Mouse (Mus musculus) myocyte (in vitro differentiated cells): Measurements from ENCODE around the gene Hoxa6. TPM values are rescaled to one million over a fixed set of nuclear protein-coding genes. Genes with fewer than 3 reads are reported as not detected.

Experiments
- H3K27me3 ChIP-seq: one replicate; pipeline ENCODE4 v1.6.1; 2011; ENCODE audit not compliant: control insufficient read depth, insufficient read depth, insufficient read length
- H3K36me3 ChIP-seq: one replicate; pipeline ENCODE4 v1.6.1; 2011; ENCODE audit not compliant: control insufficient read depth, insufficient read depth
- H3K4me2 ChIP-seq: one replicate; pipeline ENCODE4 v1.6.1; 2011; ENCODE audit warnings: low read depth, control low read depth
- H3K4me3 ChIP-seq: one replicate; pipeline ENCODE4 v1.5.1; 2011; ENCODE audit warnings: mild to moderate bottlenecking, control low read depth, moderate library complexity
- H3K79me2 ChIP-seq: one replicate; pipeline ENCODE4 v1.6.1; 2011; ENCODE audit not compliant: control insufficient read depth, insufficient read depth
- H3ac ChIP-seq: one replicate; pipeline ENCODE4 v1.6.1; 2011; ENCODE audit not compliant: control insufficient read depth, insufficient read length
- CEBPB ChIP-seq: IDR thresholded peaks from 2 replicates; pipeline ENCODE4 v1.6.1; 2011; ENCODE audit warnings: mild to moderate bottlenecking, moderate library complexity; ENCODE audit not compliant: poor library complexity, insufficient read depth, severe bottlenecking
- E2F4 ChIP-seq: IDR thresholded peaks from one replicate; pipeline ENCODE4 v1.6.1; 2011; ENCODE audit warnings: mild to moderate bottlenecking, control low read depth, moderate library complexity; ENCODE audit not compliant: insufficient read depth
- MAX ChIP-seq: IDR thresholded peaks from one replicate; pipeline ENCODE4 v1.6.1; 2011; ENCODE audit warnings: low read depth, mild to moderate bottlenecking, control low read depth
- MYOD1 ChIP-seq, 3 experiments: IDR thresholded peaks; one replicate each; pipeline ENCODE4 v1.6.1; 2011; ENCODE audit warnings: control low read depth in 2 of 3, low read depth in 2 of 3, mild to moderate bottlenecking in 2 of 3, moderate library complexity in 1 of 3; ENCODE audit not compliant: insufficient read length in 2 of 3, control insufficient read depth in 1 of 3
- MYOG ChIP-seq, 3 experiments: IDR thresholded peaks; one replicate each; pipeline ENCODE4 v1.6.1; 2011; ENCODE audit warnings: control low read depth in 2 of 3, low read depth in 2 of 3, mild to moderate bottlenecking in 2 of 3; ENCODE audit not compliant: insufficient read length in 2 of 3, control insufficient read depth in 1 of 3, insufficient read depth in 1 of 3
- POLR2A ChIP-seq: IDR thresholded peaks from one replicate; pipeline ENCODE4 v1.6.1; 2011; ENCODE audit warnings: low read depth, mild to moderate bottlenecking, control low read depth, moderate library complexity; ENCODE audit not compliant: insufficient read length
- POLR2AphosphoS2 ChIP-seq: IDR thresholded peaks from one replicate; pipeline ENCODE4 v1.6.1; 2011; ENCODE audit warnings: low read depth, control low read depth; ENCODE audit not compliant: insufficient read length
- REST ChIP-seq: IDR thresholded peaks from one replicate; pipeline ENCODE4 v1.6.1; 2011; ENCODE audit warnings: mild to moderate bottlenecking, control low read depth, moderate library complexity; ENCODE audit not compliant: insufficient read depth, insufficient read length
- SRF ChIP-seq: IDR thresholded peaks from one replicate; pipeline ENCODE4 v1.6.1; 2011; ENCODE audit warnings: low read depth; ENCODE audit not compliant: control insufficient read depth, insufficient read length
- TCF12 ChIP-seq: IDR thresholded peaks from one replicate; pipeline ENCODE4 v1.6.1; 2011; ENCODE audit warnings: mild to moderate bottlenecking, control low read depth; ENCODE audit not compliant: poor library complexity, insufficient read depth, severe bottlenecking
- TCF3 ChIP-seq: IDR thresholded peaks from one replicate; pipeline ENCODE4 v1.6.1; 2011; ENCODE audit warnings: low read depth, control low read depth; ENCODE audit not compliant: insufficient read length
- USF1 ChIP-seq: IDR thresholded peaks from one replicate; pipeline ENCODE4 v1.6.1; 2011; ENCODE audit warnings: low read depth, mild to moderate bottlenecking, control low read depth, moderate library complexity
- polyA plus RNA-seq: library from polyadenylated mRNA; unstranded; fragments of >200 nt; fragmentation: generic; extraction: Trizol; gene quantifications from one replicate; pipeline ENCODE4 v1.2.1, GENCODE M21; 2012; ENCODE audit warnings: missing spikeins

Gene Hoxa6
- polyA plus RNA-seq, 1 experiment = 0.88 TPM

DNA sequence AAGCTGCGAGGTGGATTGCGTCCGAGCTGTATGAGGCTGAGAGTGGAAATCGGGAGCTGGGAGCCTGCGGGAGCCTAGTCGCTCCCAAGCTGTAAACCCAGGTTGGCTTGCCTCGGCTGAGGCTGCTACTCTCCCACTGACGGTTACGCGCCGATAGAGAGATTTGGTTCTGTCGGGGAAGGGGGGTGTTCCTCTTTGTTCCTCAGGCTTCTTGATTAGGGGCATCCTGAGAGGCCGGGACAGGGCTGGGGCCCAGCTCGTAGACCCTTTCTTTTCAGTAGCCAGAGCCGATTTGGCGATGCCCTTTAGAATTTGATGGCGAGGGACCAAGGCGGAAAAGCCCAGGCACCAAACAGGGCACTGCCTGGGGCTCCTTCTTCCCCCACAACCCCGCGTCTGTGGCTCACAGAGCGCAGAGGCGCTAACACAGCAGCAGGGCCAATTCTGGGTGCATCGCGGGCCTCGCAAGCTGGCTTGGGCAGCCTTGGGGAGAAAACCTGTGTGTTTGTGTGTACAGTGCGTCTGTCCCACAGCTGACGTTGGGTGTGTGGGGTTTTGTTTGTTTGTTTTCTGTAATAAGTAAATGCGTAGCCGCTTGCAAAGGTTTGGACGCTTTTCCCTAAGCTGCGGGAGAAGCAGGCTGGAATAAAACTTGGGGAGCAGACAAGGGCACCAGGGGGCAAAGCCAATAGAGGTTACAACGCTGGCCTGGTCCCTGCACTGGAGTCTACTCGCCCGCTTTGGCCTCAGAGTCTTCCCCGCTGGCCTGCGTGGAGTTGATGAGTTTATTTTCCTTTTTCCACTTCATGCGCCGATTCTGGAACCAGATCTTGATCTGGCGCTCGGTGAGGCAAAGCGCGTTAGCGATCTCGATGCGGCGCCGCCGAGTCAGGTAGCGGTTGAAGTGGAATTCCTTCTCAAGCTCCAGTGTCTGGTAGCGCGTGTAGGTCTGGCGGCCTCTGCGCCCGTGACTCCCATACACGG, 2.6 kb downstream of the Hoxa6 start:
- no peak overlapping the region for H3K4me3 ChIP-seq
- peaks cover 16% of the 10 kb centered on the region for H3K36me3 ChIP-seq
- TF ChIP-seq USF1 (no peak), E2F4 (no peak), REST (no peak), CEBPB (no peak), MYOD1 (IDR thresholded peaks at IDR 0.05; ENCODE audit: control insufficient read depth in 1 of 3, insufficient read length in 2 of 3, low read depth in 2 of 3) (no peak), POLR2A (no peak), SRF (no peak), POLR2AphosphoS2 (no peak), MYOG (IDR thresholded peaks at IDR 0.05; ENCODE audit: control insufficient read depth in 1 of 3, insufficient read depth in 1 of 3, insufficient read length in 2 of 3, low read depth in 2 of 3) (no peak), MAX (no peak), TCF3 (no peak), TCF12 (no peak)
- H3K79me2 ChIP-seq = peaks cover 27% of the 10 kb centered on the region
- no peak overlapping the region for H3ac ChIP-seq
- H3K4me2 ChIP-seq = no peak overlapping the region
- no peaks in the 10 kb centered on the region for H3K27me3 ChIP-seq

GRCm38 (mm10) chr6:52205221-52205620, 3.3 kb downstream of the Hoxa6 start:
- Histone ChIP-seq H3K4me2 (no peak overlapping the region), H3K36me3 (peaks cover 16% of the 10 kb centered on the region), H3ac (no peak overlapping the region), H3K79me2 (peaks cover 20% of the 10 kb centered on the region), H3K4me3 (no peak overlapping the region), H3K27me3 (no peaks in the 10 kb centered on the region)
- TF ChIP-seq USF1 = no peak
- TF ChIP-seq MYOG (IDR thresholded peaks at IDR 0.05; ENCODE audit: control insufficient read depth in 1 of 3, insufficient read depth in 1 of 3, insufficient read length in 2 of 3, low read depth in 2 of 3) = no peak
- TF ChIP-seq TCF3 = no peak
- no peak for TF ChIP-seq POLR2AphosphoS2

DNA sequence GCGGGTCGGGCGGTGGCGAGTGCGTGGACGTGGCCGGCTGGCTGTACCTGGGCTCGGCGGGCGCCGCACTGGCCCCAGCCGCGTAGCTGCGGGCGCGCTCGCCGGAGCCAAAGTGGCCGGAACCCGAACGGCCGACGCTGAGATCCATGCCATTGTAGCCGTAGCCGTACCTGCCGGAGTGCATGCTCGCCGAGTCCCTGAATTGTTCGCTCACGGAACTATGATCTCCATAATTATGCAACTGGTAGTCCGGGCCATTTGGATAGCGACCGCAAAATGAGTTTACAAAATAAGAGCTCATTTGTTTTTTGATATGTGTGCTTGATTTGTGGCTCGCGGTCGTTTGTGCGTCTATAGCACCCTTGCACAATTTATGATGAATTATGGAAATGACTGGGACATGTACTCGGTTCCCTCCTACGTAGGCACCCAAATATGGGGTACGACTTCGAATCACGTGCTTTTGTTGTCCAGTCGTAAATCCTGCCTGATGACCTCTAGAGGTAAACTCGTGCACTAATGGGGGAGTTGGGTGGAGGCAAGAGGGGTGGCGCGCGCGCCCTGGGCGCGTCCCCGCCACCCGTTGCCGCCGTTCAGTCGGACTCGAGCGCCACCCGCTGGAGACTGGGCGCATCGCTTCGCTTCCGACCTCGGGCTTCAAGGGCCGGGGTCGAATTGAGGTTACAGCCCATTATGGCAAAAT, 4.3 kb downstream of the Hoxa6 start, which contains the start of gene Hoxa5:
Hoxa5 (minus strand) TSS at position 538 of the 703 bp plus-strand sequence.
- no peak for TF ChIP-seq POLR2AphosphoS2
- no peak for TF ChIP-seq POLR2A
- no peak for TF ChIP-seq MAX
- no peak for TF ChIP-seq MYOD1 (IDR thresholded peaks at IDR 0.05; ENCODE audit: control insufficient read depth in 1 of 3, insufficient read length in 2 of 3, low read depth in 2 of 3)
- no peak for TF ChIP-seq E2F4
- TF ChIP-seq MYOG (IDR thresholded peaks at IDR 0.05; ENCODE audit: control insufficient read depth in 1 of 3, insufficient read depth in 1 of 3, insufficient read length in 2 of 3, low read depth in 2 of 3) = no peak
- TF ChIP-seq SRF = no peak
- TF ChIP-seq TCF3 = no peak
- no peak for TF ChIP-seq USF1
- Histone ChIP-seq H3K36me3 (peaks cover 16% of the 10 kb centered on the region), H3K79me2 (peaks cover 10% of the 10 kb centered on the region), H3K4me2 (no peak within 1 kb of the TSS), H3K4me3 (no peak within 1 kb of the TSS), H3K27me3 (no peaks in the 10 kb centered on the region), H3ac (no peak within 1 kb of the TSS)

DNA sequence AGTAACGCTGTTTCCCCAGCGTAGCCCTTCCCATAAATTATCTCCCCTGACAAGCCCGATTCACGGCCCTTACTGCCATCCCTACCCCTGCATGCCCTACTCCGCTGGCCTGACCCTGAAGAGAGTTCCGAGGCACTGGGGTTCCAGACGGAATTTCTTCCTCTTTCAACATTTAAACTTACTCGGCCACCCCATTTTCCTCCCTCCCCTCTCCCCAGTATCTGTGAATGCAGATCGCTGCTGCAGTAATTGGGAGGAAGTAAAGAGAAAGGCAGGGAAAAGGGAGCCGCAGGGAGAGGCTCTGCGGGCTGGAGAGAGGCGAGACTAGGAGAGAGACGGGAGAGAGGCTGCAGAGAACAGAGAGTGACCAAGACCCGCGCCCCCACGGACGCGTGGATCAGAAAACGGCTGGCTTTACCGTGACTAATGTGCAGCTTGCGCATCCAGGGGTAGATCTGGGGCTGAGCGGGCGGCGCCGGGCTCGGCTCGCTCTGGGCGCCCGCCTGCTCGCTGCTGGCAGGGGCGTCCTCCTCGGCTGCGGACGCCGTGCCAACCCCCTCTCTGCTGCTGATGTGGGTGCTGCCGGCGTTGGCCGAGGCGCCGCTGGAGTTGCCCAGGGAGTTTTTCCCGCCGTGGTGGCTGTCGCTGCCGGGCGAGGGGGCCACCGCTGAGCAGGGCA, 5.0 kb downstream of the Hoxa6 start:
- no peak overlapping the region for H3K4me2 ChIP-seq
- H3K36me3 ChIP-seq = peaks cover 16% of the 10 kb centered on the region
- H3K4me3 ChIP-seq = no peak overlapping the region
- TF ChIP-seq CEBPB (no peak), TCF12 (no peak), E2F4 (no peak), TCF3 (no peak), REST (no peak), USF1 (no peak)
- H3K27me3 ChIP-seq = no peaks in the 10 kb centered on the region
- H3ac ChIP-seq = no peak overlapping the region
- peaks cover 5% of the 10 kb centered on the region for H3K79me2 ChIP-seq
